Mouse (Mus musculus) midbrain, embryonic 10.5 days (tissue): ENCODE measurements at regions not wholly inside any gene's neighbourhood (a gene's known extent, or its start where the extent isn't known, plus 50 kb on each side); places are given as distances from the start of the nearest gene placed in this dataset.

Source experiments
- DNase-seq: peaks from one replicate; pipeline ENCODE4 v3.0.0-alpha.2; 2017; ENCODE audit warnings: low spot score
- H3K27ac ChIP-seq: fragments of 300-500 bp; sonication (generic); replicated peaks from 2 replicates; pipeline ENCODE4 v1.5.1; 2016; ENCODE audit warnings: mild to moderate bottlenecking
- H3K27me3 ChIP-seq: fragments of 300-500 bp; sonication (generic); 2 replicates; pipeline ENCODE4 v1.6.1; 2016; ENCODE audit warnings: low read depth, mild to moderate bottlenecking; ENCODE audit not compliant: poor library complexity, severe bottlenecking
- H3K36me3 ChIP-seq: fragments of 300-500 bp; sonication (generic); 2 replicates; pipeline ENCODE4 v1.6.1; 2016; ENCODE audit warnings: mild to moderate bottlenecking, moderate library complexity
- H3K4me1 ChIP-seq: fragments of 300-500 bp; sonication (generic); 2 replicates; pipeline ENCODE4 v1.6.1; 2016
- H3K4me3 ChIP-seq: fragments of 300-500 bp; sonication (generic); 2 replicates; pipeline ENCODE4 v1.5.1; 2016; ENCODE audit warnings: mild to moderate bottlenecking, moderate library complexity
- H3K9me3 ChIP-seq: fragments of 300-500 bp; sonication (generic); replicated peaks from 2 replicates; pipeline ENCODE4 v1.6.1; 2016; ENCODE audit warnings: mild to moderate bottlenecking
- WGBS: fragments of 180-500 bp; shearing (Covaris S2); methylation state at CpG from one replicate; pipeline ENCODE4 v1.1.7; 2016; 5-methylcytosine and 5-hydroxymethylcytosine counted together

DNA sequence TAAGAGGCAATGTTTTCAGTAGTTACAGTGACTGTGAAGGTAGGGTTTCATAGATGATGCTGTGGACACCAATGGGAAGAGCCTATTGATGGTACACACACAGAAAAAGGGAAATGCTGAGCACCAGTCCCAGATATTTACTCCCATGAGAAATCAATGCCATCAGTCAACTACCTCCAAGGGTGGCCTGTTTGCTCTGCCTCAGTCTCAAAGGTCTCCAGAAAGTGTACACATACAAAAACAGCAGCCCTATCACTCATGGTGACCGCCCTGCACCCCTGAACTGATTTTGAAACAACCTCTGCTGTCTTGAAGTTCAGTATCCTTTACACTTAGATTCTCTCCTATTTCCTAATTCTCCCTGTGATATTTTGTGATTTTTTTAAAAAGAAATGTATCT is 187.2 kb downstream of the Lurap1l start:
- H3K27me3 ChIP-seq: no peaks in the 10 kb centered on the region
- H3K36me3 ChIP-seq: no peaks in the 10 kb centered on the region
- no peak overlapping the region for H3K27ac ChIP-seq
- H3K9me3 ChIP-seq: no peaks in the 10 kb centered on the region
- no peak overlapping the region for H3K4me3 ChIP-seq
- WGBS: 88% methylated on average over 1 of the region's 1 CpGs
- H3K4me1 ChIP-seq: no peaks in the 10 kb centered on the region
- no peak for DNase-seq

DNA sequence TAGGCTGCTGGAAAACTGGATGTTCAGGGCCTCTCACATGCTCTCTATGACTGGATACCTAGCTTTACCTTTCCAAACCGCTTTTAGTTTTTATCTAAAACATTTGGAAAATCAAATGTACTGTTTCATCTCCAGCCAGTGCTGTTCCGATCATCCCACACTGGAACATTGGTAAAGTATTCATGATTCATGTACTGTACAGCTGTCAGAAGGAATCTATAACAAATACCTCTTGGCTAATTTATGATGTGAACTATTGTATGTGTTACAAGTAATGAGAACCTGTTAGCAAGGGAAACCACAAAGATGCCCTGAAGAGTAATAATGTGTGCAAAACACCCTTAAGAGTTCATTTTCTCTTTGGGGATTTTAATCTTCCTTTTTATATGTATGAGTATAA is 190.6 kb downstream of the Lurap1l start:
- 84% methylated on average over 2 of the region's 2 CpGs for WGBS

DNA sequence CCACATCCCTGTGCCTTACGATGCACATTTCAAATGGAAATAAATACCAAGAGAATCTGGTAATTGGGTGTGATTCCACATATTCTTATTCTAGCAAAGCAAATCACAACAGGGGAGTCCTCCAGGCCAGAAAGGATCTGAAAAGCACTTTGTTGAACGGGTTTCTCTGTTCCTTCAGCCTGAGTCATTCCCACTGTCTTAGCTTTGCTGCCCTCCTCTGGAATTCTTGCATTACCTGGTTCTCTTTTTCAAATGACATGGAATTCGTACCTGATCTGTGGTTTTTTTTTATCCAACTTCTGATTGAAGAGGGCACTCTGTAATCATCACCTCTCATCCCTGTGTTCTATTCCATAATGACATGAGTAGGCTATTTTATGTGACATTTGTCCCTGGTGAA is 200.9 kb downstream of the Lurap1l start:
- WGBS: 67% methylated on average over 3 of the region's 3 CpGs
- no peak for DNase-seq

More for the DNA sequence above, 190.6 kb downstream of the Lurap1l start:
- no peak for DNase-seq
- Histone ChIP-seq H3K36me3 (no peaks in the 10 kb centered on the region), H3K27me3 (no peaks in the 10 kb centered on the region), H3K4me1 (no peaks in the 10 kb centered on the region), H3K27ac (no peak overlapping the region), H3K4me3 (no peak overlapping the region), H3K9me3 (no peaks in the 10 kb centered on the region)

DNA sequence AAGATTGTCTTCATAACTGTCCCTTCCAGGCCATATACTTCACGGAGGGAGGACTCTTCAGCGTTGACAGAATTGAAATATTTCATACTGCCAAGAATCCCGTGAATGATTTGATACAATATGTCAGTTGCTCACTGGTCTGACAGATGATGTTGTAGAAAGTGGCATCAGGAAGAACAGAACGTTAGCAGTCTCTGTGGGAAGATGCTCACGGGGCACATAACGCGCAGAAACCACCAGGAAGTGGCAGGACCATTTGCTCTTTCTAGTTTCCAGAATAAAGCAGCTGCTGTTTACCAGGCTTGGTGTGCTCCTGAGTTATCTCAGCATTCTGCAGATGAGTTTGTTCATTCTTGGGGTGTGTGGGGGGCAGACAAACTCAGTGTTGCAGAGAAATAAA is 206.0 kb downstream of the Lurap1l start:
- no peak for DNase-seq
- Histone ChIP-seq H3K27ac (no peak overlapping the region), H3K9me3 (no peaks in the 10 kb centered on the region), H3K27me3 (no peaks in the 10 kb centered on the region), H3K36me3 (no peaks in the 10 kb centered on the region), H3K4me1 (no peaks in the 10 kb centered on the region), H3K4me3 (no peak overlapping the region)
- WGBS: 91% methylated on average over 7 of the region's 7 CpGs

More for the DNA sequence above, 200.9 kb downstream of the Lurap1l start:
- no peak overlapping the region for H3K4me3 ChIP-seq
- H3K27ac ChIP-seq: no peak overlapping the region
- no peaks in the 10 kb centered on the region for H3K4me1 ChIP-seq
- H3K27me3 ChIP-seq: no peaks in the 10 kb centered on the region
- no peaks in the 10 kb centered on the region for H3K36me3 ChIP-seq
- H3K9me3 ChIP-seq: no peaks in the 10 kb centered on the region

DNA sequence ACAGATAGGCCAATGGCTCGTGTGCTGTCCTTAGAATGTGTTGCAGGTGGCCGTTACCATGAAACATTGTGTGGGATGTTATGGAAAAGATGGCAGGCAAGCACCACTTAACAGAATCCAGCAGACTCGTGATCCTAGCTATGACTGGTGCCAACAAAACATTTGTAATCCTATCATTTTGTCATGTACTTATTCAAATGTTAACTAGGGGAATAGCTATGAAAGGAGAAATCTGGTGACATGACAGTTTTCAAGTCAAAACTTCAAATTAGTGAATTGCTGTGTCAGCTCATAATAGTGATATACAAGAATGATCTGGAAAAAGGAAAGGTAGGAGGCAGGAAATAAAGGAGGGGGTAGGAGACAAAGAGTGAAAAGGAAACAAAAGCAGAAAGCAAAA is 213.7 kb downstream of the Lurap1l start:
- WGBS: 68% methylated on average over 3 of the region's 3 CpGs
- Histone ChIP-seq H3K4me3 (no peak overlapping the region), H3K27me3 (no peaks in the 10 kb centered on the region), H3K36me3 (no peaks in the 10 kb centered on the region), H3K4me1 (no peaks in the 10 kb centered on the region), H3K9me3 (no peaks in the 10 kb centered on the region), H3K27ac (no peak overlapping the region)
- no peak for DNase-seq

DNA sequence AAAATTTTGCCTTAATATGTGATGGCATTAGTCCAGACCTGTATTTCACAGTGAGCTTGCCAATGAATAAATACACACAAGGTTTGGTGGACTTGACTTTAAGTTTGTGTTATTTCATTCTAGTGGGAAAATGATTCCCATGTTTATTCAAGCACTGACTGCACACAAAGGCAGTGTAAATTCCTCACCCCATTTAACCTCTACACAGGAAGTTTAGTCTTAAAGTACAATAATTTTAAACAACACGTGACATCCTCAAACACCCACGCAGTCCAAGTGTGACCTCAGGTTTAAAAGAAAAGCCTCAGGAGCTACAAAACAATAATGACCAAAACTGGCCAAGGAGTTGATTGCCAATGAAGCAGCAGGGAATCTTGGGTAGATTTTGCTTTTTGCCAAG is 219.4 kb downstream of the Lurap1l start:
- Histone ChIP-seq H3K4me3 (no peak overlapping the region), H3K27ac (no peak overlapping the region), H3K27me3 (no peaks in the 10 kb centered on the region), H3K4me1 (no peaks in the 10 kb centered on the region), H3K9me3 (no peaks in the 10 kb centered on the region), H3K36me3 (no peaks in the 10 kb centered on the region)
- DNase-seq: no peak
- 72% methylated on average over 2 of the region's 2 CpGs for WGBS

DNA sequence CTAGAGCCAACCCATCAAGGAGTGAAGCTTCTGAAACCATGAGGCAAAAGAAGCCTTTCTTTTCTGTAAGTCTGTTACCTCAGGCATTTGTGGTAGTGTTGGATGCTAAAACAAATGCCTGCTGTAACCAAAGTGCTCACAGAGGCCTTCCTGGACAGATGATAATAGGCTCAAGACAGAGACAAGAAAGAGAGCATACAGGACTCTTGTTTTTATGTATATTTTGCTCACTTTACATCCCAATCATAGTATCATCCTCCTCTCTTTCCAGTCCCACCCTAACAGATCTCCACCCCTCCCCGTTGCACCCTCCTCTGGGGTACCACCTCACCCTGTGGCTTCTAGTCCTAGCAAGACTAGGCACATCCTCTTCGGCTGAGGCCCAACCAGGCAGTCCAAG is 262.7 kb downstream of the Lurap1l start:
- H3K36me3 ChIP-seq: no peaks in the 10 kb centered on the region
- no peak for DNase-seq
- H3K27ac ChIP-seq: no peak overlapping the region
- no peak overlapping the region for H3K4me3 ChIP-seq
- 92% methylated on average over 2 of the region's 2 CpGs for WGBS
- no peaks in the 10 kb centered on the region for H3K4me1 ChIP-seq
- H3K27me3 ChIP-seq: no peaks in the 10 kb centered on the region
- no peaks in the 10 kb centered on the region for H3K9me3 ChIP-seq

DNA sequence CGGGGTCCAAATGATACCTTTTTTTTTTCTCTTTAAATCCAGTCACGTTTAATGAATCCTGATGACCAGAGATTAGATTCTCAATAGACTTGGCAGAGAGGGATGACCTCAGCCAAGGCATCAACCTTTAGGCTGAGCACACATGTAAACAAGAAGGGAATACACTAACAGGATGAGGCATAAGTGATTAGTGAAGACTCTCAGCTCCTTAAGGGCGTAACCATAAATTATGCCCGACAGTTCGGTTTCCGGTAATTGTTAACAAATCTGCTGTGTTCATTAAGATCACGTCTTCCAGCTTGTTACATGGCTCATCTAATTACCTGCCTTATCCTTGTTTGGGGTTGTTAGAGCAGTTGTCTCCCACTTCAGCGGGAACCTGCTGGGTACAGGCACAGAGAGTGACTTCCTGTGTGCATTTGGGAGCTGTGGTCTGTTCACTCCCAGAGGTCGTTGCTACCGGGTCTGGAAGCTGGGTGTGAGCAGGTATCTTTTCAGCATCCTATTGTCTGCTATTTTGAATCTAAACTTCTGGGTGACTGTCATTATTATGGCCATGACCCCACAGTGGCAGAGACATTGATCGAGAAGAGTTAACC is 265.1 kb downstream of the Mpdz start:
- 82% methylated on average over 11 of the region's 11 CpGs for WGBS
- Histone ChIP-seq H3K9me3 (no peaks in the 10 kb centered on the region), H3K4me3 (no peak overlapping the region), H3K4me1 (peaks cover 9% of the 10 kb centered on the region), H3K27me3 (no peaks in the 10 kb centered on the region), H3K27ac (no peak overlapping the region), H3K36me3 (no peaks in the 10 kb centered on the region)
- DNase-seq: no peak

DNA sequence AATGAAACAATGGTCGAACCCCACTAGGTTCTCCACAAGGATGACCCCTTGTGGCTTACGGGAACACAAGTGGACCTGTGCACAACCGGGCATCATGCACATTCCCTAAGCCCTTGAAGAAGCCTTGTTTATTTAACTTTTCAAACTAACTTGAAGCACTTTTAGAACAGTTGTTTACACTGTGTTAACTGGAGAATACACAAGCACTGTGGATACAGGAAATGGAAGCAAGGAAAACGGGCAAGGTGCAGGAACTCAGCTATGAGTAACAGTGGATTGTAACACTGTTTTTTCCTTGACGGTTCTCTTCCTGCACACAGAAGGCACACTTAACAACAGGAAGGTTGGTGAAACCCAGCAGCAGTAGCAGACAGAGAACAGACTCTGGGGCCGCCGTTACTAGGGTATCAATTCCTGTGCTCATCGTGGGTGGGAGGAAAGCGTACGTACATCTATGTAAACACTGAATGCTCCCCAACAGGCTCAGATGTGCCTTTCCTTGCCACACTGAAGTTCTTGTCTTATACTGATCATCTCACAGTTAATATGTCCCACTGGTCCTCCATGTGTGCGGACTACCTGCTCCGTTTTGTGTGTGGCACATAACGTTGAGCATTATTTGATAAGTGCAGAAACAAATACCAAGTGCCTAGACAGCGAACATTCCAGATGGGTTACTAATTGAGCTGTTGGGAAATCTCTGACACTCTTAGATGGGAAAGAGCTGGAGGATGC is 264.4 kb downstream of the Mpdz start:
- no peak for DNase-seq
- Histone ChIP-seq H3K27me3 (no peaks in the 10 kb centered on the region), H3K4me1 (peaks cover 9% of the 10 kb centered on the region), H3K27ac (0 out of 2 replicates have a peak overlapping the region, but pooled peaks have one; percentile 33), H3K36me3 (no peaks in the 10 kb centered on the region), H3K4me3 (no peak overlapping the region), H3K9me3 (no peaks in the 10 kb centered on the region)
- 80% methylated on average over 14 of the region's 14 CpGs for WGBS

DNA sequence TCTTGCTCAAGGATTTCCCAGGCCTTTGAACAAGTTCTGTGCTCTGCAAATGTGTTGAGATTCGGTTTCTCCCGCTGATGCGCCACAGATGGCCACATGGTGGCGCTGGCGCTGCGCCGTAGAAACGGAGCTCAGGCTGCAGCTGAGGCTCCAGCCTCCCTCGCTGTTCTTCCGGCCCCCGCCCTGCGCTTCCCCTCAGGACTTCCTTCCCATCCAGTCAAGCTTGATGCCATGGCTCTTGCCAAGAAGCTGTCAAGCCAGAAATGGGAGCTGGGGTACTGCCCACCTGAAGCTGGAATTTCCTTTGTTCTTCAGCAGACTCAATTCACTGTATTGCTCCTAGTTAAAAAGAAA is 263.9 kb downstream of the Mpdz start:
- Histone ChIP-seq H3K27me3 (no peaks in the 10 kb centered on the region), H3K4me3 (no peak overlapping the region), H3K9me3 (no peaks in the 10 kb centered on the region), H3K36me3 (no peaks in the 10 kb centered on the region), H3K4me1 (peaks cover 9% of the 10 kb centered on the region), H3K27ac (peak overlapping the region; percentile 35)
- DNase-seq: peak; percentile 85
- WGBS: 1% methylated on average over 12 of the region's 12 CpGs

DNA sequence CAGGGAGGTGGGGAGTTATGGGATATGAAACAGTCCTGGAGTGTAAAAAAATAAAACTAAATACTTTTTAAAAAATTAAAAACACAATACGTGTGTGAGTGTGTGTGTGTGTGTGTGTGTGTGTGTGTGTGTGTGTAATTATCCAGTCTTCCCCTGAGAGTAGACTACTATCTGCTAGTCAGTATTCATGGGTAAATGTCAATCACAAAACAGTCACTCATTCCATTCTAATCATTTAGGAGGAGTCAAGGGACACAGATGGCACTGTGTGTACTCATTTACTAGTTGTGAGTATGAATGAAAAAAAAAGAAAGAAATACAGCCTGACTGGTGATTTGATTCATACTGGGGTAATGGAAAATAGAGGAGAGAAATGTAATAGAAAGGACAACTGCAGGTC is 226.5 kb downstream of the Mpdz start:
- Histone ChIP-seq H3K4me1 (peaks cover 8% of the 10 kb centered on the region), H3K27ac (no peak overlapping the region), H3K27me3 (no peaks in the 10 kb centered on the region), H3K36me3 (no peaks in the 10 kb centered on the region), H3K4me3 (no peak overlapping the region), H3K9me3 (no peaks in the 10 kb centered on the region)
- no peak for DNase-seq
- 85% methylated on average over 1 of the region's 1 CpGs for WGBS

DNA sequence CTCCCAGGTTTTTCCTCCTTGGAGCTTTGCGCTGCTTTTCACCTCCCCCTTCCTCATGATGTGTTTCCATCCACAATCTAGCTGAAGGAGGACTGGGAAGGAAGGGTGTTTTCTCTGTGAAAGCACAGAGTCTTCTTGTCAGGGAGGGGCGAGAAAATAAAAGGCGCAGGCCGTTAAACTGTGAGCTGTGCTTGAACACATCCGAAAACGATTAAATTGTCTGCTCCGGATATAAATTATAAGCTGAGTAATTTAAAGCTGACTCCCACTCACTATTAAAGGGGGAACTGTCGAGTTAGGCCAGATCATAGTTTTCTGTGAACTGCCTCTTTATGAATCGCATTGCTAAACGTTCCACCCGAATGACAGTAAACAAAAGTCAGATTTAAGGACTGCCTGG is 224.6 kb downstream of the Mpdz start:
- no peak for DNase-seq
- Histone ChIP-seq H3K9me3 (no peaks in the 10 kb centered on the region), H3K4me1 (peaks cover 8% of the 10 kb centered on the region), H3K4me3 (no peak overlapping the region), H3K36me3 (no peaks in the 10 kb centered on the region), H3K27ac (no peak overlapping the region), H3K27me3 (no peaks in the 10 kb centered on the region)
- WGBS: 68% methylated on average over 11 of the region's 11 CpGs

DNA sequence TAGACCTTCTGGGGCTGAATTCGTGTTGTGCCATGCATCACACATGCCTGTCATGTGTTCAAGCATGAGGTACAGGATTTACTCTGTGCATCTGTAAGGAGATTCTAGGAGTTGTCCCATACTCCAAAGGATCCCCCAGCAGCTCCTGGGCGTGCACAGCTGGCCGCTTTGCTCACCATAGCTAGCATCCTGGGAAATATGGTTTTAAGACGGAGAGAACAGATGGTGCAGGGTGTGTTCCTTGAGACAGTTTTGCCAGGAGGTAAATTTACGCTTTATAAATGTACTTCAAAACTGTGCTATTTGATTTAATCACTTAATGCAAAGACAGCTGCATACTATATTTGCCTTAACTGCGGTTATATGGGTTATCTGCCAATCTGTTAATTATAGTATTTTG is 220.6 kb downstream of the Mpdz start:
- Histone ChIP-seq H3K4me1 (no peaks in the 10 kb centered on the region), H3K4me3 (no peak overlapping the region), H3K9me3 (no peaks in the 10 kb centered on the region), H3K36me3 (no peaks in the 10 kb centered on the region), H3K27ac (no peak overlapping the region), H3K27me3 (no peaks in the 10 kb centered on the region)
- 92% methylated on average over 6 of the region's 6 CpGs for WGBS
- no peak for DNase-seq
